Mouse (Mus musculus): Measurements from ENCODE around the gene Cbx6. TPM values are rescaled to one million over a fixed set of nuclear protein-coding genes. Genes with fewer than 3 reads are reported as not detected.

The Cbx6 gene
- polyA plus RNA-seq, 1 experiment from 2014 or later: 31.2 TPM

DNA sequence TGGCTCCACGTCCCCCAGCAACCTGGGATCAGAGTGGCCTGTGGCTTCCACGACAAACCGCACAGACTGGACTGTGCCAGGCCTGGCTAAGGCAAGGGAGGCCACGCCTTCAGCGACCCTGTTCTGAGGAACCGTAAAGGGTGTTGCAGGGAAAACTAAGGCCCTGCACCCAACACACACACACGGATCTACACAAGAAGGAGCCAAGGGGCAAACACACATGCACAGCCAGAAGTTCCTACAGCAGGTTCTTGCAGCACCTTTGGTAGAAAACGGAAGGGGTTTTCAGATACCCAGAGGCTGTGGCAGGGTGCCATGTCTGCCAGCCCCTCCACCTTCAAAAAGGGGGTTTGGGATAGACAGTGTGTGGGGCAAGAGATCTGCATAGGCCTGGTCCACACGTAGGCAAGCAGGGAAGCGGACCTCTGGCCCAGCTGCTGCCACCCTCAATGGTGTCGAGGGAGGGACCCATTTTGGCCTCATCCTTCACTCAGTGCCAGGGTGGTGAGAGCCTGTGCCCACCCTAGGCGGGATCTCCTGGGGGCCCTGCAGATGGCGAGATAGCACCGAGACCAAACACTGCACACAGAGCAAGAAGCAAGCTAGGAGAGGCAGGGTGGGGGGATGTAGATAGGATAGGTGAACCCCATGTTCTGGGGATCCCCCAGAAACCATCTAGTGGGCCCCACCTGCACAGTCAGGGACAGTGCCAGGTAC is 7.3 kb downstream of the Cbx6 start:
- no peak overlapping the region for H3K9ac ChIP-seq (ENCODE audit: low read length)
- WGBS: 90% methylated on average over 14 of the region's 14 CpGs
- H3K9me3 ChIP-seq (ENCODE audit: control insufficient read depth, low read length): no peaks in the 10 kb centered on the region
- peaks cover 4% of the 10 kb centered on the region for H3K36me3 ChIP-seq (ENCODE audit: control insufficient read depth, insufficient read depth, low read length)
- H3K27me3 ChIP-seq (ENCODE audit: control insufficient read depth, insufficient read depth, low read length): no peaks in the 10 kb centered on the region
- no peak overlapping the region for H3K4me2 ChIP-seq (ENCODE audit: low read depth, low read length, severe bottlenecking)
- no peak for DNase-seq (ENCODE audit: low spot score)
- H3K4me3 ChIP-seq (ENCODE audit: low read depth, low read length): no peak overlapping the region
- ATAC-seq (replicated peaks; ENCODE audit: low FRiP score): no peak
- no peak overlapping the region for H3K27ac ChIP-seq (ENCODE audit: low read depth, low read length)
- H3K4me1 ChIP-seq (replicated peaks; ENCODE audit: control insufficient read depth, insufficient read depth, low read length): peaks cover 11% of the 10 kb centered on the region; the same call in 1 of the 2 replicates

DNA sequence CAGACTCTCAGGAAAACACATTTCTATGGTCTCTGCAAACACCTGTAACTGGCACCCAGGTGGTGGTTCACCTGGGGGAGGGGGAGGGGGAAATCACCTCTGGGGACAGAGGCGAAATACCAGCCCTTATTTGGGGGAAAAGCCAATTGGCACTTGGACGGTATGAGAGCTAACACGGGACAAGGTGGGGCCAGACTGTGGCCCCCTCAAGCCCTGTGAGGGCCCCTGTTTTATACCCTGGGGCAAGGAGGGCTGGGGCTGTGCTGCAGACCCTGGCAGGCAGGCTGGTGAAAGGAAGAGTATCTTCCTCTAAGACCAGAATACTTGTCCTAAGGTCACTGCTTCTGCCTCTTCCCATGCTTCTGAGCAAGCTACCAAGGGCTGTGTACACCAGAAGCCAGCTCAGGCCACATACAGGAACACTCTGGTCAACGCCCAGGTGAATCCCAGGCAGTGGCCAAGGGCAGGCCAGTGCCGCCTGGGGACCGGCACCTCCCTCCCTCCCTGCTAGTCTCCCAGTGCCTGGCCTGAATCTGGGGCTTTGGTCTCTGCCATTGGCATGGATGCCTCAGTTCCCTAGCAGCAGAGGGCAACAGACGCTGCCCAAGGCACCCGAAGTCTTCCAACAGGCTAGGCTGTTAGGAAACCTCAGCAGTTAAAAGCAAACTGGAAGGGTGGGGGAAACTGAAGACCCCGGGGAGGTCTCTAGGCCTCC is 8.1 kb downstream of the Cbx6 start:
- DNase-seq (ENCODE audit: low spot score): no peak
- Histone ChIP-seq H3K4me3 (ENCODE audit: low read depth, low read length) (no peak overlapping the region), H3K36me3 (ENCODE audit: control insufficient read depth, insufficient read depth, low read length) (peaks cover 4% of the 10 kb centered on the region), H3K9me3 (ENCODE audit: control insufficient read depth, low read length) (no peaks in the 10 kb centered on the region), H3K27me3 (ENCODE audit: control insufficient read depth, insufficient read depth, low read length) (no peaks in the 10 kb centered on the region), H3K27ac (ENCODE audit: low read depth, low read length) (no peak overlapping the region), H3K9ac (ENCODE audit: low read length) (no peak overlapping the region), H3K4me2 (ENCODE audit: low read depth, low read length, severe bottlenecking) (no peak overlapping the region), H3K4me1 (replicated peaks; ENCODE audit: control insufficient read depth, insufficient read depth, low read length) (peaks cover 9% of the 10 kb centered on the region; the same call in 1 of the 2 replicates)
- WGBS: 91% methylated on average over 9 of the region's 9 CpGs
- ATAC-seq (replicated peaks; ENCODE audit: low FRiP score): no peak

DNA sequence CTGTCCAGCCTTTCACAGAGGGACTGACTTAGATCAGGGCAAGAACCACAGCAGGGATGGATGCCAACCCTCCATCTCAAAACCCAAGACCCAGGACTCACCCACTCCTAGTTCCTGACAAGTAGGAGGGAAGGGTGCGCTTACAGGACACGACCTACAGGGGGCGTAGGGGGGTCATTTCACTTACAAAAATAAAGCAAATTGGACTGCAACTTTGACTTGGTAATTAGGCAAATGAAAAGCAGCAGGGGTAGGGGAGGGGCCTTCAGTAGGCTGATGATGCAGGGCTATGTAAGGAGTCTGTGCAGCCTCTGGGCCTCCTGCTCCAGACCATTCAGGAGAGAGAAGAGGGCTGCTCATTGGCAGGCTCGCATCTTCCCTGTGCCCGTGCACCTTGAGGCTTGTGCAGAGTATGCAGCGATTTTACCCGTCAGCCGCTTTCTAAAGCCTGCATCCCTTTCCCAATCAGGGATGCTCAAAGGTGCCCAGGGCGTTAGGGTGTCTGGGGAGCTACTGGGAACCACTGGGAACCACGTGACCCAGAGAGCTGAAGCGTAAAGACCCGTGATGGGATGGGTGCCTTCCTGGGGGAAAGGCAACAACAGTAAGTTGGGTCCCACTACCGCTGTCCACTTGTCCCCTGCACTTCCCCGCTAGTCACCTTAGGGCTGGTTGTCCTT is 9.2 kb downstream of the Cbx6 start:
- no peak overlapping the region for H3K4me3 ChIP-seq (ENCODE audit: low read depth, low read length)
- H3K9ac ChIP-seq (ENCODE audit: low read length): no peak overlapping the region; the same call in 1 of the 2 replicates
- no peak overlapping the region for H3K4me2 ChIP-seq (ENCODE audit: low read depth, low read length, severe bottlenecking)
- no peak overlapping the region for H3K27ac ChIP-seq (ENCODE audit: low read depth, low read length)
- no peaks in the 10 kb centered on the region for H3K9me3 ChIP-seq (ENCODE audit: control insufficient read depth, low read length)
- ATAC-seq (replicated peaks; ENCODE audit: low FRiP score) (0 out of 2 replicates have a peak, but pooled peaks have one; percentile 52), DNase-seq (ENCODE audit: low spot score) (peak; percentile 81)
- no peaks in the 10 kb centered on the region for H3K27me3 ChIP-seq (ENCODE audit: control insufficient read depth, insufficient read depth, low read length)
- H3K4me1 ChIP-seq (replicated peaks; ENCODE audit: control insufficient read depth, insufficient read depth, low read length): peaks cover 7% of the 10 kb centered on the region; the same call in 1 of the 2 replicates
- WGBS: 53% methylated on average over 14 of the region's 14 CpGs
- H3K36me3 ChIP-seq (ENCODE audit: control insufficient read depth, insufficient read depth, low read length): peaks cover 4% of the 10 kb centered on the region

GRCm38 (mm10) chr15:79823588-79824280 is 10.8 kb downstream of the Cbx6 start:
- no peaks in the 10 kb centered on the region; the same call in 1 of the 2 replicates for H3K9me3 ChIP-seq (ENCODE audit: control insufficient read depth, low read length)
- no peaks in the 10 kb centered on the region for H3K27me3 ChIP-seq (ENCODE audit: control insufficient read depth, insufficient read depth, low read length)
- DNase-seq (ENCODE audit: low spot score): no peak
- WGBS: 78% methylated on average over 19 of the region's 19 CpGs
- ATAC-seq (replicated peaks; ENCODE audit: low FRiP score): no peak
- H3K9ac ChIP-seq (ENCODE audit: low read length): no peak overlapping the region
- H3K27ac ChIP-seq (ENCODE audit: low read depth, low read length): no peak overlapping the region
- H3K36me3 ChIP-seq (ENCODE audit: control insufficient read depth, insufficient read depth, low read length): peaks cover 4% of the 10 kb centered on the region
- no peak overlapping the region for H3K4me3 ChIP-seq (ENCODE audit: low read depth, low read length)
- no peak overlapping the region for H3K4me2 ChIP-seq (ENCODE audit: low read depth, low read length, severe bottlenecking)
- 0 out of 2 replicates have a peak, but pooled peaks cover 3% of the 10 kb centered on the region for H3K4me1 ChIP-seq (replicated peaks; ENCODE audit: control insufficient read depth, insufficient read depth, low read length)

GRCm38 (mm10) chr15:79822265-79823199 is 12.0 kb downstream of the Cbx6 start:
- Histone ChIP-seq H3K4me3 (ENCODE audit: low read depth, low read length) (no peak overlapping the region), H3K9me3 (ENCODE audit: control insufficient read depth, low read length) (no peaks in the 10 kb centered on the region; the same call in 1 of the 2 replicates), H3K27me3 (ENCODE audit: control insufficient read depth, insufficient read depth, low read length) (no peaks in the 10 kb centered on the region), H3K27ac (ENCODE audit: low read depth, low read length) (no peak overlapping the region), H3K4me1 (replicated peaks; ENCODE audit: control insufficient read depth, insufficient read depth, low read length) (0 out of 2 replicates have a peak, but pooled peaks cover 3% of the 10 kb centered on the region), H3K9ac (ENCODE audit: low read length) (no peak overlapping the region), H3K36me3 (ENCODE audit: control insufficient read depth, insufficient read depth, low read length) (peaks cover 4% of the 10 kb centered on the region), H3K4me2 (ENCODE audit: low read depth, low read length, severe bottlenecking) (no peak overlapping the region)
- no peak for DNase-seq (ENCODE audit: low spot score)
- no peak for ATAC-seq (replicated peaks; ENCODE audit: low FRiP score)
- WGBS: 81% methylated on average over 13 of the region's 13 CpGs

DNA sequence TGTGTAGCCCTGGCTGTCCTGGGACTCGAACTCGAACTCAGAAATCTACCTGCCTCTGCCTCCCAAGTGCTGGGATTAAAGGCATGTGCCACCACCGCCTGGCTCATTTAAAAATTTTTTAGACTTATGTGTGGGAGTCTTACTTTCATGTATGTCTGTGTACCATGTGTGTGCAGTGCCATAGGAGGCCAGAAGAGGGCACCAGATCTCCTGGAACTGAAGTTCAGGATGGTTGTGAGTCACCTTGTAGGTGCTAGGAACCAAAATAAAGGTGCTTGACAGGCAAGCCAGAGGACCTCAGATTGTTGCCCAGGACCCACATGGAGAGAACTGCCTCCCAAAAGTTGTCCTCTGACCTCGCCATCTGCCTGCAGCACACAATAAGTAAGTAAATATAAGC is 16.2 kb downstream of the Cbx6 start:
- Histone ChIP-seq H3K4me2 (ENCODE audit: low read depth, low read length, severe bottlenecking) (no peak overlapping the region), H3K4me3 (ENCODE audit: low read depth, low read length) (no peak overlapping the region), H3K4me1 (replicated peaks; ENCODE audit: control insufficient read depth, insufficient read depth, low read length) (no peaks in the 10 kb centered on the region), H3K27ac (ENCODE audit: low read depth, low read length) (no peak overlapping the region), H3K27me3 (ENCODE audit: control insufficient read depth, insufficient read depth, low read length) (no peaks in the 10 kb centered on the region), H3K9ac (ENCODE audit: low read length) (no peak overlapping the region), H3K9me3 (ENCODE audit: control insufficient read depth, low read length) (no peaks in the 10 kb centered on the region; the same call in 1 of the 2 replicates), H3K36me3 (ENCODE audit: control insufficient read depth, insufficient read depth, low read length) (peaks cover 3% of the 10 kb centered on the region)
- ATAC-seq (replicated peaks; ENCODE audit: low FRiP score) (no peak), DNase-seq (ENCODE audit: low spot score) (no peak)
- WGBS: 80% methylated on average over 4 of the region's 4 CpGs

DNA sequence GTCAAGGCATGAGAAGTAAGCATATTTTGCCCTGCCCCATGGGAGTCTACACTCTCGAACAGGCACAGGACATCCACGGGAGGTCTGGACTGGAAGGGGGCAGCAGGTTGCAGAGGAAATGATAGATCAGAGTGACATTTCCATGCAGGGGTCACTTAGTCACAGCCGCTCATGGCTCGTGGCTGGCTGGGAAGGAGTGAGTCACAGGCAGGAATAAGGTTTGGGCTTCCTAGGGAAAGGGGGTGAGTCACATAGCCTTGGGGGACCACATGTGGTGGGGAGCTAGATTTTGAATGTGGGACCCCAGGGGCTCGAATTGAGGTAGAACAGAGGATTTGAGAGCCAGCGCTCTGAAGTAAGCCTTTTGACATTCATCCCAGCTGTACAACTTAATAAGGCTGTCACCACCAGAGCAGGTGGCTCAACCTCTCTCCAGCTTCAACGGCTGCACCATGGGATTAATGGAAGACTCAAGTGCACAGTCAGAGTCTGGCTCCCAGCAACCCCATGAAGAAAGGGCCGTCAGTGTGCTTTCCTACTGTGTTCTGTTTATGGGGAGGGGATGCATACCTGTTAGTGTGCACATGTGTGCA is 20.7 kb downstream of the Cbx6 start:
- Histone ChIP-seq H3K27me3 (ENCODE audit: control insufficient read depth, insufficient read depth, low read length) (no peaks in the 10 kb centered on the region), H3K4me2 (ENCODE audit: low read depth, low read length, severe bottlenecking) (no peak overlapping the region), H3K4me3 (ENCODE audit: low read depth, low read length) (no peak overlapping the region), H3K9ac (ENCODE audit: low read length) (no peak overlapping the region), H3K9me3 (ENCODE audit: control insufficient read depth, low read length) (no peaks in the 10 kb centered on the region; the same call in 1 of the 2 replicates), H3K4me1 (replicated peaks; ENCODE audit: control insufficient read depth, insufficient read depth, low read length) (no peaks in the 10 kb centered on the region), H3K36me3 (ENCODE audit: control insufficient read depth, insufficient read depth, low read length) (no peaks in the 10 kb centered on the region), H3K27ac (ENCODE audit: low read depth, low read length) (no peak overlapping the region)
- 63% methylated on average over 8 of the region's 8 CpGs for WGBS
- ATAC-seq (replicated peaks; ENCODE audit: low FRiP score): no peak
- no peak for DNase-seq (ENCODE audit: low spot score)

Data from forebrain, embryonic 11.5 days (tissue).